Mouse (Mus musculus) hindbrain, embryonic 16.5 days (tissue): ENCODE measurements around the gene Rgs8. TPM values are rescaled to one million over a fixed set of nuclear protein-coding genes. Genes with fewer than 3 reads are reported as not detected.

Source experiments
- ATAC-seq: fragments of 200-750 bp; cut with Nextera tagmentation; 2 replicates; pipeline ENCODE4 v1.8.0; 2017; ENCODE audit warnings: moderate TSS enrichment, moderate library complexity
- H3K27ac ChIP-seq: fragments of 300-500 bp; sonication (generic); 2 replicates; pipeline ENCODE4 v1.5.1; 2014; ENCODE audit warnings: low read depth, mild to moderate bottlenecking, control low read depth, low read length, moderate library complexity
- H3K27me3 ChIP-seq: fragments of 300-500 bp; sonication (generic); replicated peaks from 2 replicates; pipeline ENCODE4 v1.6.1; 2014; ENCODE audit warnings: low read length; ENCODE audit not compliant: control insufficient read depth, insufficient read depth
- H3K36me3 ChIP-seq: fragments of 300-500 bp; sonication (generic); 2 replicates; pipeline ENCODE4 v1.6.1; 2014; ENCODE audit warnings: mild to moderate bottlenecking, low read length, moderate library complexity, mixed read lengths; ENCODE audit not compliant: control insufficient read depth, insufficient read depth
- H3K4me1 ChIP-seq: fragments of 300-500 bp; sonication (generic); 2 replicates; pipeline ENCODE4 v1.6.1; 2014; ENCODE audit warnings: low read depth, low read length; ENCODE audit not compliant: control insufficient read depth, insufficient read depth
- H3K4me2 ChIP-seq: fragments of 300-500 bp; sonication (generic); 2 replicates; pipeline ENCODE4 v1.6.1; 2014; ENCODE audit warnings: mild to moderate bottlenecking, low read length, control low read depth, moderate library complexity
- H3K4me3 ChIP-seq: fragments of 300-500 bp; sonication (generic); 2 replicates; pipeline ENCODE4 v1.5.1; 2014; ENCODE audit warnings: mild to moderate bottlenecking, low read length, control low read depth, moderate library complexity
- H3K9ac ChIP-seq: fragments of 300-500 bp; sonication (generic); 2 replicates; pipeline ENCODE4 v1.6.1; 2014; ENCODE audit warnings: low read depth, mild to moderate bottlenecking, control low read depth, low read length, moderate library complexity
- H3K9me3 ChIP-seq: fragments of 300-500 bp; sonication (generic); 2 replicates; pipeline ENCODE4 v1.6.1; 2014; ENCODE audit warnings: mild to moderate bottlenecking, low read length, moderate library complexity; ENCODE audit not compliant: control insufficient read depth
- WGBS: fragments of 180-500 bp; shearing (Covaris S2); extraction: QIAGEN DNeasy Blood & Tissue Kit; methylation state at CpG from one replicate; pipeline ENCODE4 v1.1.7; 2014; 5-methylcytosine and 5-hydroxymethylcytosine counted together
- polyA plus RNA-seq: library from polyadenylated mRNA; unstranded; fragments of >200 nt; fragmentation: Nextera tagmentation; extraction: Ambion mirVana; gene quantifications from 2 replicates; pipeline ENCODE4 v1.2.1, GENCODE M21; 2015

The Rgs8 gene
- polyA plus RNA-seq, 1 experiment from 2014 or later: 18.8 TPM

GRCm38 (mm10) chr1:153709451-153709850 is 56.6 kb downstream of the Rgs8 start:
- WGBS: 72% methylated on average over 5 of the region's 5 CpGs
- no peaks in the 10 kb centered on the region for H3K36me3 ChIP-seq
- H3K9ac ChIP-seq: no peak overlapping the region
- no peak overlapping the region for H3K27ac ChIP-seq
- H3K4me3 ChIP-seq: no peak overlapping the region
- H3K27me3 ChIP-seq: no peaks in the 10 kb centered on the region
- peaks cover under 1% of the 10 kb centered on the region for H3K4me1 ChIP-seq
- no peak overlapping the region for H3K4me2 ChIP-seq
- ATAC-seq: no peak
- no peaks in the 10 kb centered on the region for H3K9me3 ChIP-seq

DNA sequence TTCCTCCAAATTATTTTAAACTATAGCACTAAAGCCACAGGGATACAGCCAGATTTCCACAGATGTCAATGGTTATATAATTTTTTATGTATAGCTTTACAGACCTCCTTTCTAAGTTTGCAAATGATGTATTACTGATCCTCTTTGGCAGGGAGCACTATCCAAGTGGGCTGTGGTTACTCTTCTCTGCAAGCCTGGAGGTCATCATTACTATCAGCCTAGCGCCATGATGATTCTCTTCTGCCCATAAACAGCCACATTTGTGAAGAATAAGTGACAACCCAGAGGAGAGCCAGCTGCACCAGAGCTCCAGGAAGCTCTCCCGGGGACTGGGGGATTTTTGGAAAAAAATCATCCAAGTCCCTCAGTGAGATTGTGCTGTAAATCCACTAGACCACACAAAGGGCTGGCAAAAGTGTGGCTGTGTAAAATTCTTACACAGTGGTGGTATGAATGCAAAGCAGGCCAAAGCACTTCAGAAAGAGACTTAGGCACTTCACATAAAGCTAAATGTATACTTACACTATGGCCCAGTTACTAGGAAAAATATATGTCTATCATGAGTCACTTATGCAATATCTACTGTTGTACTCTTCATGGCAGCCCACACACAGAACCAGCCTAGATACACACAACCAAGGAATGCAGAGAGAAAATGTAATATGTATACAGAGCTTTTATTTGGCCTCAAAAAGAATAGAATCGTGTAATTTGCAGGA is 58.9 kb downstream of the Rgs8 start:
- WGBS: 79% methylated on average over 3 of the region's 3 CpGs
- H3K4me3 ChIP-seq: no peak overlapping the region
- no peaks in the 10 kb centered on the region for H3K36me3 ChIP-seq
- H3K9me3 ChIP-seq: no peaks in the 10 kb centered on the region
- no peaks in the 10 kb centered on the region for H3K27me3 ChIP-seq
- H3K9ac ChIP-seq: no peak overlapping the region
- no peak for ATAC-seq
- H3K4me2 ChIP-seq: no peak overlapping the region
- H3K4me1 ChIP-seq: no peaks in the 10 kb centered on the region
- H3K27ac ChIP-seq: no peak overlapping the region

DNA sequence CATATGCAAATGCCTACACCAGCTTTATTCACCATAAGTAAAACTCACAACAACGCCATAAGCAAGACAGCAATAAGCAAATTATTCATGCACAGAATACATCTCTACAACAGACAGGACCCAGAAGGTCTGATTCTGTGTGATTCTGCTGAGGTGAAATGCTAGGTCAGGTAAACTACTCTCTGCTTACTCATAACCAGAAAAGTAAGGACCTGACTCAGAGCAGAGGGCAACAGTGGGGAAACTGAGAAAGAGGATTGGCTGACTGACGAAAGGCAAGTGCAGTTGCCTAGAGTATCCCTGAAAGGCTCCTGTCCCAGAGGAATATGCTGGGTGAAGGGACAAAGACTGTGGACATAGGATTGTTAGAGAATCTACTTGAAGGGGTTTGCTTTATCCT is 59.8 kb downstream of the Rgs8 start:
- Histone ChIP-seq H3K4me3 (no peak overlapping the region), H3K4me1 (no peaks in the 10 kb centered on the region), H3K27ac (no peak overlapping the region), H3K4me2 (no peak overlapping the region), H3K36me3 (no peaks in the 10 kb centered on the region), H3K27me3 (no peaks in the 10 kb centered on the region), H3K9me3 (no peaks in the 10 kb centered on the region), H3K9ac (no peak overlapping the region)
- 88% methylated on average over 2 of the region's 2 CpGs for WGBS
- no peak for ATAC-seq

- Histone ChIP-seq H3K36me3 (no peaks in the 10 kb centered on the region), H3K27ac (no peak overlapping the region), H3K4me2 (no peak overlapping the region), H3K9ac (no peak overlapping the region), H3K9me3 (no peaks in the 10 kb centered on the region), H3K4me3 (no peak overlapping the region), H3K27me3 (no peaks in the 10 kb centered on the region), H3K4me1 (no peaks in the 10 kb centered on the region)
- ATAC-seq: 0 out of 2 replicates have a peak, but pooled peaks have one; percentile 54
- WGBS: 80% methylated on average over 1 of the region's 1 CpGs
Observed at GRCm38 (mm10) chr1:153717990-153718389, 65.2 kb downstream of the Rgs8 start.

- Histone ChIP-seq H3K4me1 (no peaks in the 10 kb centered on the region), H3K9me3 (no peaks in the 10 kb centered on the region), H3K27me3 (no peaks in the 10 kb centered on the region), H3K4me3 (no peak overlapping the region), H3K9ac (no peak overlapping the region), H3K27ac (no peak overlapping the region), H3K36me3 (no peaks in the 10 kb centered on the region), H3K4me2 (no peak overlapping the region)
- WGBS: 82% methylated on average over 7 of the region's 7 CpGs
- no peak for ATAC-seq
Observed at GRCm38 (mm10) chr1:153720935-153721334, 68.1 kb downstream of the Rgs8 start.

DNA sequence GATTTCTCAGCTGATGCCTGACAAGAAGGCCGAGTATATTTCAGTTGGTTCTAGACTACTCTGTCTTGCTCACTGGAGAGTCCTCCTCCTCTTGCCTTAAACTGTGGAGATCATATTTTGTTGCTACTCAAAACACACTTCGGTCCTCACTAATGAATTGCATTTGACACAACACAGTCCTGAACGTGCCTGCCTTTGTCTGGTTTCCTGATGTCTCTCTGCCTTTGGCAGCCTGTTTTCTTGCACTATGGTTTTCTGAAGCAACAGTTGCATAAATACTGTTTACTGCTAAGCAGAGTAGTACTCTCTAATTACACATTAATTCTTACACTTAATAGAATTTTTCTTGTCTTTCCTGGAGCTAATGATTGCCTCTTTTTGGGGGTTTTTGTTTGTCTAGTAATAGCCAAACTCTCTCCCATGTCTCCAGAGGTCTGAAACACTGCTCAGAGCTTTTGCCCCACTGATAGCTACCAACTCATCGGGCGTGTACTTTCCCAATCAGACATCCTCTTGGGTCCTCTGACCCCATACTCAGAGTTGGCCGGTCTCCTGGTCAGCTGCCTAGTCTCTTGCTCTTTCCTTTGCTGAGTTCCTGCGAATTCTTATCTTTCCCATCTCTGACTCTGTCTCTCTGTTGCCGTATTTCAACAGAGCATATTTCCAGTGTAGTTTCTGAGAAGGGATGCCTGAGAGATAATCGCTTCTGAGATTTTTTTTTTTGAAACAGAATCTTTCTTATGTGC is 68.9 kb downstream of the Rgs8 start:
- 87% methylated on average over 9 of the region's 9 CpGs for WGBS
- Histone ChIP-seq H3K9ac (no peak overlapping the region), H3K4me1 (no peaks in the 10 kb centered on the region), H3K4me3 (no peak overlapping the region), H3K27ac (no peak overlapping the region), H3K27me3 (no peaks in the 10 kb centered on the region), H3K4me2 (no peak overlapping the region), H3K9me3 (no peaks in the 10 kb centered on the region), H3K36me3 (no peaks in the 10 kb centered on the region)
- no peak for ATAC-seq

- Histone ChIP-seq H3K4me1 (no peaks in the 10 kb centered on the region), H3K27me3 (no peaks in the 10 kb centered on the region), H3K9ac (no peak overlapping the region), H3K4me3 (no peak overlapping the region), H3K27ac (no peak overlapping the region), H3K9me3 (no peaks in the 10 kb centered on the region), H3K36me3 (no peaks in the 10 kb centered on the region), H3K4me2 (no peak overlapping the region)
- no peak for ATAC-seq
- 75% methylated on average over 9 of the region's 9 CpGs for WGBS
Observed at GRCm38 (mm10) chr1:153723426-153723825, 70.6 kb downstream of the Rgs8 start.

GRCm38 (mm10) chr1:153726636-153727035 is 73.8 kb downstream of the Rgs8 start:
- no peak overlapping the region for H3K27ac ChIP-seq
- no peaks in the 10 kb centered on the region for H3K27me3 ChIP-seq
- no peaks in the 10 kb centered on the region for H3K9me3 ChIP-seq
- no peaks in the 10 kb centered on the region for H3K36me3 ChIP-seq
- no peak overlapping the region for H3K9ac ChIP-seq
- peaks cover 2% of the 10 kb centered on the region; the same call in 1 of the 2 replicates for H3K4me1 ChIP-seq
- 0 out of 2 replicates have a peak, but pooled peaks have one; percentile 26 for ATAC-seq
- H3K4me3 ChIP-seq: no peak overlapping the region
- H3K4me2 ChIP-seq: no peak overlapping the region
- WGBS: 65% methylated on average over 16 of the region's 16 CpGs

DNA sequence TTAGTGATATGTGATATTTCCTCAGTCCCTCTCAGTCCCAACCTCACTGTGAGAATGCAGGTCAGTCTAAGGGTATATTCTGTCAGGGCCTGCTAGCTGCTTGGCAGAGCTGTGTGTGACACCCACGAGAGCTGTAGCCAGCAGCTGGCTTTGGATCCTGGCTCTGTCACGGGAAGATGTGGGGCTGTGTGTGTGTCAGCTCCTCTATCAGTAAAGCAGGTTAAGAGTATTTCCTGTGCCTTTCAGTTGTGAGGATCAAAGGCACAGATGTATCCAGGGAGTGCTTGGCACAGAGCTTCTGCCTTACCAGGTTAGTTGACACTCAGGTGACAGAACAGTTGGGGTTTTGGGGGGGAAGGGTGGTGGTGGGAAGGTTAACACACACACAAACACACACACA is 77.0 kb downstream of the Rgs8 start:
- Histone ChIP-seq H3K9me3 (no peaks in the 10 kb centered on the region), H3K9ac (no peak overlapping the region), H3K36me3 (no peaks in the 10 kb centered on the region), H3K27ac (no peak overlapping the region), H3K4me2 (no peak overlapping the region), H3K27me3 (no peaks in the 10 kb centered on the region), H3K4me3 (no peak overlapping the region), H3K4me1 (peaks cover 11% of the 10 kb centered on the region)
- 57% methylated on average over 2 of the region's 2 CpGs for WGBS
- no peak for ATAC-seq
